Mouse (Mus musculus): ENCODE measurements around the gene Oxtr. TPM values are rescaled to one million over a fixed set of nuclear protein-coding genes. Genes with fewer than 3 reads are reported as not detected.

Oxtr gene
- total RNA-seq (2023) = not detected

GRCm38 (mm10) chr6:112489910-112490559, at the start of gene Oxtr:
Gene Oxtr (minus strand): TSS chr6:112489943.

GRCm38 (mm10) chr6:112459341-112459749, 30.4 kb downstream of the Oxtr start, which contains the start of gene Cav3:
Gene Cav3 (plus strand): TSS chr6:112459505.

Other genes with a start within 250 kb of the Oxtr start
- gene Lmcd1, start 216.2 kb downstream of the Oxtr start, total RNA-seq (2023) = not detected
- not detected for gene Ssu2, start 101.9 kb downstream of the Oxtr start, total RNA-seq (2023)
- gene Cav3, start 30.4 kb downstream of the Oxtr start, total RNA-seq (2023) = not detected
- 10 to 100 TPM; 16.1 to 16.3 TPM for gene Rad18, start 206.7 kb upstream of the Oxtr start, total RNA-seq (2023)